Mouse (Mus musculus) bone marrow, adult 2 months (tissue): Measurements from ENCODE around the gene Fzd10. TPM values are rescaled to one million over a fixed set of nuclear protein-coding genes. Genes with fewer than 3 reads are reported as not detected.

Experiments
- H3K27ac ChIP-seq: fragments of 200-500 bp; 2 replicates; pipeline ENCODE4 v1.5.1; 2012; ENCODE audit warnings: low read depth, mild to moderate bottlenecking, control low read depth, inconsistent platforms, low read length; ENCODE audit not compliant: control insufficient read depth, poor library complexity, insufficient read depth
- H3K4me1 ChIP-seq: fragments of 200-500 bp; 2 replicates; pipeline ENCODE4 v1.6.1; 2011; ENCODE audit warnings: low read length; ENCODE audit not compliant: control insufficient read depth, insufficient read depth
- H3K4me3 ChIP-seq: fragments of 200-500 bp; replicated peaks from 2 replicates; pipeline ENCODE3; 2011; ENCODE audit warnings: mild to moderate bottlenecking, low read depth, low read length, control low read depth; ENCODE audit not compliant: control insufficient read depth
- CTCF ChIP-seq: fragments of 200-500 bp; IDR thresholded peaks from 2 replicates; pipeline ENCODE4 v1.5.1; 2011; ENCODE audit warnings: low read length, control low read depth; ENCODE audit not compliant: control insufficient read depth, insufficient read depth
- POLR2A ChIP-seq: fragments of 200-500 bp; IDR thresholded peaks from 2 replicates; pipeline ENCODE4 v1.6.1; 2011; ENCODE audit warnings: low read depth, mild to moderate bottlenecking, control low read depth, low read length, borderline replicate concordance; ENCODE audit not compliant: control insufficient read depth
- WGBS: fragments of 180-500 bp; shearing (Covaris S2); methylation state at CpG from one replicate; pipeline ENCODE4 v1.1.7; 2018; 5-methylcytosine and 5-hydroxymethylcytosine counted together
- polyA plus RNA-seq: library from polyadenylated mRNA; stranded (reverse); fragments of >200 nt; gene quantifications from 2 replicates; pipeline ENCODE4 v1.2.4, GENCODE M21; 2011; ENCODE audit warnings: low replicate concordance; ENCODE audit not compliant: missing spikeins, insufficient read depth, insufficient read length

Fzd10 gene
- polyA plus RNA-seq, 1 experiment = 0.62 TPM

DNA sequence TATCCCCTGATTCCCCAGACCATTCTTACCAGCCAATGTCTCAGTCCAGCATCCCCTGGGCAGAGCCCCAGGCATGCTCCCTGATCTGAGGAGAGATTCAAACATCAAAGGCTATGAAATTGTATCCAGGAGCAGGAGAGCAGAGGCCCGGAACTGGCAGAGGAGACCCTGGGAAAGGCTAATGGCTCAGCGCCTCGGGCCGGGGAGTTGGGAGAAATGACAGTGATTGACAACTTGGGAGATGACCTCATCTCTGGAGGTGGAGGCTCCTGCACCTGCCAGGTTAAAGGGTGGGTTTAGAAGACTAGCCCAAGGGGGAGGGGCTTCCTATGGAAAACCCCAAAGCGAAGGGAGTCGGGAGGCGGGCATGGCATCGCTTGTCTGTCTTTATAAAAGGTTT, 45.1 kb downstream of the Fzd10 start:
- H3K4me3 ChIP-seq = no peak overlapping the region
- no peaks in the 10 kb centered on the region for H3K4me1 ChIP-seq
- no peak overlapping the region for H3K27ac ChIP-seq
- TF ChIP-seq POLR2A = no peak
- TF ChIP-seq CTCF = no peak
- WGBS = 65% methylated on average over 8 of the region's 8 CpGs

DNA sequence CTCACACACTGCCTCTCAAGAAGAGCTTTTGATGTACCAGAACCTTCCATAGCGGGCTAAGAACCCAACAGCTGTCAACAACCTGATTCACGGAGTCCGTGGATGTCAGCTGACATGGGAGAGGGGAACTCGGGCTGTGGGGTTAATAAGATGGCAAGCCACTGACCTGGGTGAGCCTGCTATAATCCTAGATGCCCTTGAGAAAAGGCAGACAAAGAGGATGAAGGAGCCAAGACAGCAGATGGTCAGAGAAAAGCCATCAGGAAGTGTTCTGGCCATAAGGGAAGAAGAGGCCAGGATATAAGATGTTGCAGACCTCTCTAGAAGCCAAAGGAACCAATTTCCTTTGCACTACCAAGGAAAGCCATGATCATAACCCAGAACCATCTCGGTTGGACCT, 45.6 kb downstream of the Fzd10 start:
- TF ChIP-seq POLR2A (no peak), CTCF (no peak)
- WGBS = 80% methylated on average over 5 of the region's 5 CpGs
- Histone ChIP-seq H3K27ac (no peak overlapping the region), H3K4me1 (no peaks in the 10 kb centered on the region), H3K4me3 (no peak overlapping the region)

DNA sequence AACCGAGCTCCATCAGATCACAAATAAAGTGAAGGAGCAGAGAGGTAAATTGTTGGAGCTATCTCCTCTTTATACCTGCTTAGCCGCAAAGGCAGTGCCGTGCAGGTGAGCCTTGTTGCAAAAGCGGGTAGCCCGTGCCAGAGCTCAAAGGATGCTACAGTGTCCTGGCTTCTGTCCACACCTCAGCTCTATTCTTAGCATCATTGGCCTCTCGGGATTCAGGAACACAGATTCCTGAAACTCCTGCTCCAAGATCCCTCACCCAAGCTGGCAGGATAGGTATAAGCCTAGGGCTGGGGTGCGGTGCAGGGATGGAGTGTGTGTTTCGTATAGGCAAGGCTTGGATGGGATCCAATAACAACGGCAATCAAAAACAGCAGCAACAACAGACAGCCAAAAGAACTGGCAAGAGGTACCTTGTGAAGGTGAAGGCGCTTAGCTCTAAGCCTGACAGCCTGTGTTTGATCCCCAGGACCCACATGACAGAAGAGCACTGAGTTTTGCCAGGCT, 46.6 kb downstream of the Fzd10 start:
- Histone ChIP-seq H3K4me3 (no peak overlapping the region), H3K4me1 (no peaks in the 10 kb centered on the region), H3K27ac (no peak overlapping the region)
- no peak for TF ChIP-seq POLR2A
- TF ChIP-seq CTCF = no peak
- 85% methylated on average over 10 of the region's 10 CpGs for WGBS

DNA sequence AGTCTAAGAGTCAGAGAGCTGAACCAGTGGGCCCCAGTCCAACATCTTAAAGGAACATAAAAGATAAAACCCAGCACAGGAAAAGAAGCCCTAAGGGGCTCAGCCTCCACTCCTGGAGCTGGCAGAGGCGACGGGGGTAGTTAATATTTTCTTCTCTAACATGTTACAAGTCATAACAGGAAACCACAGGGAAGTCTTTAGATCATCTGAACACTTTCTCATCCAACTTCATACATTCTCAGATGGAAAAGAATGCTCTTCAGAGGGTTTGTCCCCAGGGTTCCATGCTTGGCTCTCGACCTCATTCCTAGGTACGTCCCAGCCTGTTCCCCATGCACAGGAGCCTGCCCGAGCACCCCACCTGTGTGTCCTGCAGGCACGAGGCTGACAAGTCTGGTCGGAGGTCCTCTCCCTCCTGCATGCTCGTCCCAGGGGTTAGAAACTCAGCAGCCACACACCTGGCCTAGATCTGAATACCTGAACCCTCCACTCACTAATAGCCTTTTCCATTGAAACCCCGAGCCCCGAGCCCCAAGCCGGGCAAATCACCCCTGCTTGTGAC, 48.8 kb downstream of the Fzd10 start:
- no peak overlapping the region for H3K4me3 ChIP-seq
- 66% methylated on average over 11 of the region's 11 CpGs for WGBS

More for the DNA sequence above, 48.8 kb downstream of the Fzd10 start:
- no peaks in the 10 kb centered on the region for H3K4me1 ChIP-seq
- TF ChIP-seq CTCF (no peak), POLR2A (no peak)
- H3K27ac ChIP-seq = no peak overlapping the region

Other genes starting within 250 kb of the Fzd10 start
- gene Tmem132d, start 167.8 kb upstream of the Fzd10 start, polyA plus RNA-seq = 1.2 TPM in 1 of 2 replicates, not detected in the other
- gene Piwil1, start 101.7 kb downstream of the Fzd10 start, polyA plus RNA-seq = not detected in 2 replicates